Mouse (Mus musculus) brown adipose tissue, adult 24 weeks (tissue): ENCODE results near the gene Ptk6. TPM values are rescaled to one million over a fixed set of nuclear protein-coding genes. Genes with fewer than 3 reads are reported as not detected.

ENCODE experiments used
- H3K27ac ChIP-seq: fragments of 200-500 bp; replicated peaks from 2 replicates; pipeline ENCODE4 v1.5.1; 2012; ENCODE audit warnings: low read depth, mild to moderate bottlenecking, low read length
- H3K4me1 ChIP-seq: fragments of 200-500 bp; 2 replicates; pipeline ENCODE4 v1.6.1; 2012; ENCODE audit warnings: low read length, mixed read lengths; ENCODE audit not compliant: control insufficient read depth, insufficient read depth, insufficient read length
- H3K4me3 ChIP-seq: fragments of 200-500 bp; 2 replicates; pipeline ENCODE4 v1.5.1; 2012; ENCODE audit warnings: low read depth, mild to moderate bottlenecking, low read length, moderate library complexity; ENCODE audit not compliant: insufficient read depth
- polyA plus RNA-seq: library from polyadenylated mRNA; stranded (reverse); fragments of >200 nt; gene quantifications from 2 replicates; pipeline ENCODE4 v1.2.4, GENCODE M21; 2012; ENCODE audit not compliant: missing spikeins, insufficient read depth, insufficient read length

Ptk6 gene
- not detected in 2 replicates for polyA plus RNA-seq

DNA sequence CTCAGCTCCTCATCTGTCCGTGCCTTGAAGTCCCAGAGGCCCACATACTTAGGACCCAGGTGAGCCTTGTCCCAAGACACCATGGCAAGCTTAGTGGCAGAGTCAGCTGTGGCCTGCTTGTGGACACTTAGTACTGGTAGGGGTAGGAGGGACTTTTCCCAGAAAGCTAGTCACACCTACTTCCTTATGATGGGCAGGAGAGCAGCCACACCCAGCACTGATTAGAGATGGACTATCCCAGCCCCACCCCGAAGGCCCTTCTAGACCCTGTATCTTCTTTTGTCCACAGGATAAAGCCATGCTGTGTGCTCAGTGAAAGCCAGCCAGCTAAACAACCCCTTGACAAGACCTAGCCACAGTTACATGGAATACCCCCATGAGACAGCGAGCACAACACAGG lies at the start of gene Ptk6:
TSS of gene Ptk6 (minus strand) at position 368 of the 400 bp plus-strand sequence.
- no peak within 1 kb of the TSS for H3K27ac ChIP-seq

DNA sequence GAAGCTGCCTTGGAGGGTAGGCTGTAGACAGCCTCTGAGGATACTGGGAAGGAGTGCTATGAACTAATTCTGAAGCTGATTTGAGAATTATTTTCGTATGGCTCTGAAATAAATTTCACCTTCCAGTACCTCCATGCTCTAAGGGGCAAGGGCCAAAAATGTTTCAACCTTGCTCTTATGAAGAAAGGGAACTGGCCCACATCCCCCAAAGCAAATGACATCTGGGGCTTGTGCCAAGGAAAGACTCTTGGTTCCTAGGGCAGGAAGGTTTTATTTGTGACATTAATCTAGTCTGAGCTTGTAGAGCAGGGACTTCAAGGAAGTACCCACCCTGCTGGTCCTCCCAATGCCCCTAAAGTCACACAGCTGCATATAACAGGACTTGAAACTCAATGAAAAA lies 49.3 kb upstream of the Ptk6 start:
- Histone ChIP-seq H3K4me1 (no peaks in the 10 kb centered on the region), H3K27ac (no peak overlapping the region), H3K4me3 (no peak overlapping the region)

More for the DNA sequence above, at the start of gene Ptk6:
- H3K4me3 ChIP-seq = no peak within 1 kb of the TSS
- H3K4me1 ChIP-seq = no peaks in the 10 kb centered on the region

DNA sequence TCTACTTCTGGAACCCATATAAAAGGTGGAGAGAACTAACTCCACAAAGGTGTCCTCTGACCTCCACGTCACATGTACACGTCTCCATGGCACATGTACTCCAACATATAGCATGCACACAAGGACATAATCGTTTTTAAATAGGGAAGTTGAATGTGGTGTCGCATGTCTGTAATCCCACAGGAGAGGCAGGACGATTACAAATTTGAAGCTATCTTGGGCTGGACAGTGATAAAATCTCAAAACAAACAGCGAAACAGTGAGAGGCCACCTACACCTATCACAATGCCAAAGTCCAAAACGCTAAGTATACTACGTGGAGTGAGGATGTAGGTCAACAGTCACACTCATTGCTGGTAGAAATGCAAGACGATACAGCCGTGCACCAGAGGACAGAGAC lies 46.6 kb upstream of the Ptk6 start:
- H3K27ac ChIP-seq = no peak overlapping the region
- no peak overlapping the region for H3K4me3 ChIP-seq
- no peaks in the 10 kb centered on the region for H3K4me1 ChIP-seq

DNA sequence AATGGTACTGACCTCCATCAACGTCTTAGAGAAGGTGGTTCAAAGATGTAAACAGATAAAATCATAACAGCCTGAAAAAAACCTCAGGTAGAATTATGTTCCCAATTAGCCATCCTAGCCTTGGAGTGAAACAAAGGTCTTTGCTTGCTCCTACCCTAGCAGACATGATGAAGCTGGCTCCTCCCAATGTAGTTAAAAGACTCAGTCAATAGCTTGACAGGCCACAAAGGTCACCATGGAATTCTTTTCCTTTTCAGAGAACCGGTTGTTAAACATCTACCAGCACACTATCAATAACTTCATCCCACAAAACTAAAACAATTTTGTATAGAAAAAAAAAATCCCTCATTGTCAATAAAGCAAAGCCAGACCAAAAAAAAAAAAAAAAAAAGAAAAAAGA lies 42.4 kb upstream of the Ptk6 start:
- H3K27ac ChIP-seq = no peak overlapping the region
- no peak overlapping the region for H3K4me3 ChIP-seq
- peaks cover 12% of the 10 kb centered on the region for H3K4me1 ChIP-seq

GRCm38 (mm10) chr2:181243706-181244394 lies 41.3 kb upstream of the Ptk6 start:
- H3K27ac ChIP-seq = no peak overlapping the region; the same call in 1 of the 2 replicates
- H3K4me3 ChIP-seq = peak overlapping the region; percentile 35
- H3K4me1 ChIP-seq = peaks cover 20% of the 10 kb centered on the region

DNA sequence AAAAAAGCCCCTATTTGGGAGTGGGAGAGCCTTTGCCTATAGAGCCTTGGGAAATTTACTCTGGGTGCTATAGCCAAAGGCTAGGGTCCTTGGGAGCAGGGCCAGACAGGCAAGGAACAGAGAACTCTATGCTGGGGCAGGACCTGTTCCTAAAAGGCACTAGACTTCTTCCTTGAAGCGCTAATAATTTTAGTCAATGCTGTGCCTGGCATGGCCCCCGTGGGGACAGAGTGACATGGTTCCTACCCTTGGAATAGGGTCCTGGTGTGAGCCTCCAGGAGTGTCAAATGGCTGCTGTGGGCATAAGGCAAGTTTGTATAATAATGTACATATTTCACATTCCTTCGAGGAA lies 39.7 kb upstream of the Ptk6 start:
- H3K4me1 ChIP-seq = peaks cover 23% of the 10 kb centered on the region
- H3K4me3 ChIP-seq = peak overlapping the region; percentile 63
- H3K27ac ChIP-seq = peak overlapping the region; percentile 74

GRCm38 (mm10) chr2:181241602-181242313 lies 39.2 kb upstream of the Ptk6 start, which contains the start of gene Helz2:
Helz2 (minus strand) TSS chr2:181242027.
- Histone ChIP-seq H3K4me3 (peak within 1 kb of the TSS; percentile 84), H3K4me1 (peaks cover 23% of the 10 kb centered on the region), H3K27ac (peak within 1 kb of the TSS; percentile 91)

DNA sequence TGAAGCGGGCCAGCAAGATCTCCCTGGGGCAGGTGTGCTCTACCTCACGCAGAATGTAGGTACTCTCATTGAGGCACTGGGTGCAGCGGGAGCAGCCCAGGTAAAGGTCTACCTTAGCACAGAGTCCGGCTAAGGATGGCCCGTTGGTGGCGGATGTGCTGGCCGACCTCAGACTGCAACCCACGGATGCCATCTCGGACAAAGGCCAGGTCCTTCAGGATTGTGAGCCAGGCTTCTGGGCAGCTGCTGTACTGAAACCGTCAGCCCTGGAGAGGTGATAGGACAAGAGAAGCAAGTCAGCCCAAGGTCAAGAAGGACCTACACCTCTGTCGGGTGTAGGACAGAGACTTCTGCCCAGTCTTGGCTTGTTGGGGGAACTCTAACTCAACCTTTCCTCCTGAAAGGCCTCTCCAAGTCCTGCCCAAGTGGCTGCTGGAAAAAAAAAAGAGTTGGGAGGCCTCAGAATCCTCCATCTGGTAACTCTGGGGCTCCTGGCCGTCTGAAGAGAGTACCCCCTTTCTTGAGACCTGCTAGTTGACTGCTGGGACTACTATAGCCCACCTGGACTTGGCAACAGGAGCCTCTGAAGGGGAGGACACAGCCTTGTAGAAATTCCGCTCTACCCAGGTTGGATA lies 38.3 kb upstream of the Ptk6 start:
- Histone ChIP-seq H3K4me3 (peak overlapping the region; percentile 84), H3K4me1 (peaks cover 23% of the 10 kb centered on the region), H3K27ac (peak overlapping the region; percentile 91)

DNA sequence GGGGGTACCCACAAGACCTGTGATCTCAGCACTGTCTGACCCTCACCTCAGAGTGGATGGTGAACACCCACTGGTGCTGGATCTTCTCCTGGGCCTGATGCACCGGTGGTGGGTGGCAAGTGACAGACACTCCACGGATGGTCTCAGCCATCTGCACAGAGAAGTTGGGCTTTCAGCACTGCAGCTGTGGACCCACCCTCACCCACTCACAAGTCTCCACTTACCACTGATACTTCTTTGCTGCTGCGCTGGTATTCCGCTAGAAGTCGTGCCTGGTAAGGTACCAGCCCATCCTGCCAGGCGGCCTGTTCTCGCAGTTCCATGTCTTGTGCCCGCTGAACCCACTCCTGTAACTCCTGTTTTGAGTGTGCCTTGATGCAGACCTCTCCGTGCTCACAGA lies 36.7 kb upstream of the Ptk6 start:
- no peak overlapping the region for H3K27ac ChIP-seq
- peak overlapping the region; percentile 84 for H3K4me3 ChIP-seq
- peaks cover 23% of the 10 kb centered on the region for H3K4me1 ChIP-seq

GRCm38 (mm10) chr2:181238861-181239260 lies 36.3 kb upstream of the Ptk6 start:
- H3K27ac ChIP-seq = no peak overlapping the region
- H3K4me1 ChIP-seq = peaks cover 23% of the 10 kb centered on the region
- peak overlapping the region; percentile 84 for H3K4me3 ChIP-seq

DNA sequence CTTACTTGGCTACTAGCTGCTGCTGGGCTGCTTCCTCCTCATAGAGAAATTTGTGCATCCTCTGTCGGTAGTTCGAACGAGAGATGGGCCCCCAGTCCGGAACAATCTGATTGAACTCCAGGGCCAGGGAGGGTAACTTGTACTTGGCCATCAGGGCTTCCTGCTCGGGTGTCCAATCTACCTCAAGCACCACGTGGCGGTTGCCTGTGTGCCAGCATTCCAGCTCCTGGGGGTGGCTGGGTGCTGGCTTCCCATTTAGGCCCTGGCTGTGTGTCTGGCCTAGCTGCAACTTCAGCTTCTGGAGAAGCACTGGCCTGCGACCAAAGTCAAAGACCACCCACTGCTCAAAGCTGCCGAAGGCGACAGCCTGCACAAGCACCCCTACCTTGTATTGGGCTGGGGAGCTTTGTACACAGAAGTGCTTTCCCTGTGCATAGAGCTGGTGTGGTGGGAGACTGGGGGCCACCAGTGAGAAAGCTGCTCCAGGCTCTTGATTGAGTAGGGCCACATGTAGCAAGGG lies 35.6 kb upstream of the Ptk6 start:
- Histone ChIP-seq H3K27ac (no peak overlapping the region), H3K4me3 (no peak overlapping the region), H3K4me1 (peaks cover 23% of the 10 kb centered on the region)

DNA sequence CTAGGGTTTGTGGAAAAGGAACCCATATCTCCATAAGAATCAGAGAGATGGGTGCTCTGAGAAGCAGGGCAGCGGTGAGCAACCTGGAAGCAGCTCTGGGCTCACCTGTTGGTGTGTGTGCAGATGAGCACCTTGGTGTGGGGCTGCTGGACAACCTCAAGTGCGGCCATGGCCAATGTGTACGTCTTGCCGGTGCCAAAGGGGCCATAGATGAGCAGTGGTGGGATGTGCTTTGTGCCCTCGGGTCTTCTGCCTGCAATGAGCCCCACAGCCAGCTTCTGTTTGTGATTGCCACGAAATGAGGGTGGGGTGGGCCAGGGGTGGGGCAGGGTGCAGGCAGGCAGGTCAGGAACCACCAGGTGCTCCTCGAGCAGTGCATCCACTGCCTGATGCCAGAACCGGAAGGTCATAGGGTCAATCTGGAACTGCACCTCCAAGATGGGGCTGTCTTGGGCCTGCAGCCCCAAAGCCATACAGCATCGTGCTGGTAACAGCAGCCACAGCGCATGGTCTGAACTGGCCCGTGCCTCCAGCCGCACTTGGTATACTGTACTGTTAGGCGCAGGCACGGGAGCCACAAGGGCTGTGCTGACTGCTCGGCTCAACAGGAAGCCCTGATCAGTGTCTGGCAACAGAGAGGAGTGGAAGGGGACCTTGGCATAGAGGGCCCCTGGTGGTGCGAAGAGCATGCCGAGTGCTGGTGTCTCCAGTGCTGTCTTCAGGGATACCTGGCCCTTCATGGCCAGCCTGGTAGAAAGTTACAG lies 34.8 kb upstream of the Ptk6 start:
- Histone ChIP-seq H3K27ac (no peak overlapping the region), H3K4me1 (peaks cover 23% of the 10 kb centered on the region)

DNA sequence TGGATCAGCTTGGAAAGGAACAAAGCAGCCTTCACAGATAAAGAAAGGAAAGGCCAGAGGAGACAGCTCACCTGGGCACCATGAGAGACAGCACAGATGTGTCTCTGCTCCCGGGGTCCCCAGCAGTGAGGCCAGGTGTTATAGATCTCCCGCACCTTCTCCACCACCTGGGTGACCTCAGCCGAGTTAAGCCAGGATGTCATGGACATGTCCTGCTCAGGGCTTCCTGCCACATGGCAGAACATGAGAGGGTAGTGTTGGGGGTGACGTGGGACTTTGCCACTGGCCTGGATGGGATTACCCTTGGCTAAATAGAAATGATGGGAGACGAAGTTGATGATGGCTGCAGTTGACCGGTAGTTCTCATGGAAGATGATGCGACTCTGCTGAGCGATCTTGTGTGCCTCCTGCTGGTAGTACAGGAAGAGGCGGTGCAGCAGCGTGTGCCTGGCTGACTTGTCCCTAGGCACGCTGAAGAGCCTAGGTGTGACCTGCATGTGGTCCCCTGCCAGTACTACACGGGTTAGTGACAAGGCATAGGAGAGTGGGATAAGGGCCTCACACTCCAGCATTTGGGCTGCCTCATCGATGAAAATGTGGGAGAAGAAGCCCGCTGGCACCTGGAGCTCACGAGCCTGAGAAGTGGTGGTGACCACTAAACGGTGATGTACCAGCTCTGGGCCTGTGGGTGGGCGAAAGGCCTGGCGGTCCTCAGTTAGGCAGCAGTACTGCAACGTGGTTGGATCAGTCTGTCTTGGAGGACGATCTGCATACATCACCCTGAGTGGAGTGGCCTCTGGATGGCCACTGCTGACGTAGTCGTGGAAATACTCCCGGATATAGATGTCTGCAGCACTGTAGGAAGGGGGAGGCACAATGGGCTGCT lies 33.3 kb upstream of the Ptk6 start:
- no peak overlapping the region for H3K27ac ChIP-seq
- H3K4me1 ChIP-seq = peaks cover 20% of the 10 kb centered on the region
- H3K4me3 ChIP-seq = no peak overlapping the region

More for the DNA sequence above, 34.8 kb upstream of the Ptk6 start:
- no peak overlapping the region for H3K4me3 ChIP-seq

DNA sequence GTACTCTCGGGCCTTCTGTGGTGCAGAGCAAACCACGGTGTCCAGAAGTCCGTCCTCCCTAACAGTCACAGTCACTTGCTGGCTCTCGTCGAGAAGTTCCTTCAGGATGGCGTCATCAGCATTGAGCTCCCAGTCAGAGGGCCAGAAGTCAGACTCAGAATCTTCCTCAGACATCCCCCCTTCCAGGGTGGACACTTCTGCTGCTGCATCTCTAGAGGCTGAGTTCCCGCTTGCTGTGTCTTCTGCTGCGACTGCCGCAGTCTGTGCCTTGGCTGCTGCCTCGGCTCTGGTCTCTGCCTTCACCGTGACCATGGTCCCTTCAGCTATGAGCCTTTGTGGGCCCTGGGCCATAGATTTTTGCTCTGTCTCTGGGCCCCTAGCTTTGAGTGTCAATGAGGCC lies 32.1 kb upstream of the Ptk6 start:
- Histone ChIP-seq H3K27ac (0 out of 2 replicates have a peak overlapping the region, but pooled peaks have one; percentile 11), H3K4me3 (no peak overlapping the region)

More for the DNA sequence above, 32.1 kb upstream of the Ptk6 start:
- H3K4me1 ChIP-seq = peaks cover 8% of the 10 kb centered on the region
